Mouse (Mus musculus): ENCODE results near the gene Gm12185. TPM values are rescaled to one million over a fixed set of nuclear protein-coding genes. Genes with fewer than 3 reads are reported as not detected.
A peak's percentile ranks its signal among the peaks of the same experiment; 100 is the strongest.
"Not testable (repeated sequence)": the region's sequence is repeated elsewhere in the genome, so short reads cannot be mapped to it uniquely, and the experiment has no call there.

Gene Gm12185
- 1 to 10 TPM in 3 of 4 experiments, under 1 TPM in 1; 0.79 to 1.2 (median 1.1) TPM for total RNA-seq (2022)

DNA sequence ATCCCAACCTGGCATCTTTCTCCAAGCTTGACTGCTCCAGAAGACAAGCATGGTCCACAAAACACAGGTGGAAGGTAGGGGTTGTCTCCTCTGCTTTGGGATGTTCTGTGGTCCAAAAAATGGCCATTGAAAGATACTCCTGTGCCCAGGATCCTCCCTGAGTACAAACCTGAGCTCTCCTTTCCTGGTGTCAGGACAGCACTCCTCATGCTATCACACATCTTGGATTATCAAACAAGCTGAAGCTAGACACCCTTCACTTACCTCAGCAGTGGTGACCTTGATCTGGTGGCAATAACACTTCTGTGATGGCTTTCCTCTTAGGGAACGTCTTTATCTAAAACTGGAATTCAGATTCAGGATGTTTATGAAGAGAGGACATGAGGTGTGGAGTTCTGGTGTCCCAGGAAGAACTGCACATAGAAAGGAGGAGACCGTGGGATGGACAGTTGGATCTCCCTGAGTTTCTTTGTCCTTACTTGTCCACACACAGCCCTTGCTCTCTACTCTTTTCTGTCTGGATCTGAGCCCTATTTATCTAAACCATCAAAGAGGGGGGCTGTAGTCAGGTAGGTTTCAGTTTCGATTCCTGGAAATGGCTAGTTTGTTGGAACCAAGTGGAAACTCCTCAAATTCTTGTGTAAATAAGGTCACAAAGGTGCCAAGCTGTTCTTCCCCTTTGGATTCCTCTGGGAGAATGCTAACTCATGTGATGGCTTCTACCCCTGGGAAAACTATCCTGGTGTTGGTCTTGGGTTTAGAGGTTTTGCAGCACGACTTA is at the start of gene Gm12185:
TSS of gene Gm12185 (minus strand) at position 487 of the 781 bp plus-strand sequence.
- peak; percentile 45 for DNase-seq (ENCODE audit: low spot score)

DNA sequence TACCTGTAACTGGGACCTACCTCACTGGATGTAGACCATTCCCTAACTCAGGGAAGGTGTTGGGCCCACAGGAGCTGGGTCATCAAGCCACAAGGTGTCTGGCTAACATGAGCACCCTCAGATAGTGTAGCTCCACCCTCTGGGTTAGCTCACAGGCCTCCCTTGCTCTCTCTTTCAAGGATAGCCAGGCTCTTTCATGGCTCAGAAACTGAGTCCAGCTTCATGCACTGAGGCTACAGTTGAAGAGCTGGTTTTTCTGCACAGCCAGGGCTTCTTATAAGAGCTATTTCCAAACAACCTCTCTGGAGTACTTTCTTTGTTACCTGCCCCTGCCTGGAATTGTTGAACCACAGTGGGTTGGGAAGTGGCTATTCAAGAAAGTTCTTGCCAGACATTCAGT is 20.0 kb upstream of the Gm12185 start:
- not testable (repeated sequence) for DNase-seq (ENCODE audit: low spot score)

DNA sequence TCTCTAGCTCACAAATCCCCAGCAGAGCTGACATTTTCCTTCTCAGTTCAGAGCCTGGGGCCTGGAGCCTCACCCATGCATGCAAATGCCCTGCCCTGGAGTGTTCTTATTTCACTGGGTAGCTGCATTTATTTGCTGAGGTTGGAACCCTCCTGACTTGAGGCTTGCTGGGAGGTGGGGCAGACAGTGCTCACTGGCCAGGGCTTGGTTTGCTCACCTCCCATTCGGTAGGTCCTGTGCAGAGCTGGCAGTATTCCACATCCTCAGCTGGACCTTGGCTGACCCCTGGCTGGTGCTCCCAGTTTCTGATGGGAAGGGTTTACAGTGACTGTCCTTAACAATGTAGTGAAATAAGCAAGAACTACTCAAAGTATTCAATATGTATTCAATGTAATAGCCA is 14.8 kb upstream of the Gm12185 start:
- DNase-seq (ENCODE audit: low spot score): not testable (repeated sequence)

DNA sequence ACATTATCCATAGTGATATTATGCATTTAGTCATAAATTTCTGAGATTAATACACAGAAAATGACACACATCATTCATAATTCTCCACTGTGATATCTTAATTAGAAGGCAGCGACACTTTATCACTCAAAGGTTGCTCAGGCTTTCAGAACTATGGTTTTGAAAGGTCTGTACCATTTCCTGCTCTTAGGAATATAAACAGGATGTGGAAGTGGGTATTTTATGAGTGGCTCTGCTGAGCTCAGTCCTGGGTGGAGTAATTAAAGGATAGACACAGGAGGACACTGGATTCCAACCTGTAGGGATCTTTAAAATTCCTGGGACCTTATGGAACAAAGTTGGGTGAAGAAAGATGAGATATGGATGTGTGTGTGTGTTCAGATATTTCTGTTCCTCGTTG is 14.3 kb upstream of the Gm12185 start:
- DNase-seq (ENCODE audit: low spot score): not testable (repeated sequence)

DNA sequence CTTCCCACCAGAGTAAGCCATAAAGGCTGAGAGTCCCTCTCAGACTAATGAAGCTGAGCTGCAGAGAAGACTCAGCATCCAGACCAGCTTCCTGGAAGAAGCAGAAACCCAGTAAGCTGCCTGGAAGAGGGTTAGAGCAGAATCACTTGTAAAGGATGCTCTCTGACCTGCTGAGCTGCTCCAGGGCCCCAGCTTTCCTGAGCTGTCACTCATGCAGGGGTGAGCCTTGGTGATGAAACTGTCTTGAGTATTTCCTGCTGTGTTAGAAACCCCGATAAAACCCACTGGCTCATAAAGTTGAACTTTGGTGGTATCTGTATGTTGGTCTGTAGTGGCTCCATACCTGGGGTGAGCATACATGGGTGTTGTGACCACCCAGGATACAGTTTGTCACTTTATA is 8.4 kb upstream of the Gm12185 start:
- DNase-seq (ENCODE audit: low spot score): not testable (repeated sequence)

DNA sequence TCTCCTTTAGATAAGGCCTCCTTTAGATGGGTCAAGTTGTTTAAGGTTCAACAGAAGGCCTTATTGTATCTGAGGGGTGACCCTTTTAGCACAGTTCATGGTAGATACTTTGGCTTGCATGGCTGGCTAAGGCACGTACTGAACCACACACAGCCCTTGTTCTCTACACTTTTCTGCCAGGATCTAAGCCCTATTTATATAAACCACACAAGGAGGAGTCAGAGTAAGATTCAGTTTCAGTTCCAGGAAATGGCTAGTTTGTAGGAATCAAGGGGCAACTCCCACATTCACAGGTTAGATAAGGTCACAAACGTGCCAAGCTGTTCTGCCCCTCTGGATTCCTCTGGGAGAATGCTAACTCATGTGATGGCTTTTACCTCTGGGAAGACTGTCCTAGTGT is 2.0 kb upstream of the Gm12185 start, which contains the start of gene Tgtp1:
TSS of gene Tgtp1 (minus strand) at position 155 of the 400 bp plus-strand sequence.
- not testable (repeated sequence) for DNase-seq (ENCODE audit: low spot score)

DNA sequence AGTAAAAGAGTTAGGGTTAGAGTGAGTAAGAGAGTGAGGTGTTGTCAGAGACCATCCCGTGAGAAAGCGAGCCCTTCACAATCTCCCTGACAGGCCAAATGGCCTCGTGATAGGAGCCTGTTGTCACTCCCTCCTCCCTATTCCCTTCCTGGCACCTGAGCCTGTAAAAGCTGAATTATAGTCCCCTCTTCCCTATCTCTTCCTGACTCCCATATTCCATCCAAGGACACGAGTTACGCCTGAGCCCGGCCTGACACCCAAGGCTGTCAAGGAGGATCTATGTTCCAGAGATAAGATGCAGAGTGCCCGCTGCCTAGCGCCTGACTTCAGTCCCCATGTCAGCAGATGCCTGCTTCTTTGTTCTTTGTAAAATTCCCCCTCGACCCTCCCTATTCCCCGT is 1.3 kb upstream of the Gm12185 start:
- DNase-seq (ENCODE audit: low spot score): not testable (repeated sequence)

DNA sequence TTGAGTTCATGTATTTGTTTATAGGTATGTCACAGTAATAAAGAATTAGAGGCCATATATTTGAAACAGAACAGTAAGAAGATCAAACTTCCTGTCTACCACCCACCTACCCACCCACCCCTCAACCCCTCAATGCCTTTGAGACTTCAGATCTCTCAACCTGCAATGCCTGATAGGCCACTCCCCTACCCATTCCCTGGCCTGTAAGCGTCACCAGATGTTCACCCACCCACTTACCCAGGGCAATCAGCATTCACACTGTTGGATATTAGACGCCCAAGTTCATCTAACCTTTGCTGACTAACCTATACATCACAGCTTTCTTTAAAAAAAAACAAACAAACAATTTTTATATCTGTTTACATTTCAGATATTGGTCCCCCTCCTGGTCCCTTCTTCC is 2.0 kb downstream of the Gm12185 start:
- DNase-seq (ENCODE audit: low spot score): not testable (repeated sequence)

DNA sequence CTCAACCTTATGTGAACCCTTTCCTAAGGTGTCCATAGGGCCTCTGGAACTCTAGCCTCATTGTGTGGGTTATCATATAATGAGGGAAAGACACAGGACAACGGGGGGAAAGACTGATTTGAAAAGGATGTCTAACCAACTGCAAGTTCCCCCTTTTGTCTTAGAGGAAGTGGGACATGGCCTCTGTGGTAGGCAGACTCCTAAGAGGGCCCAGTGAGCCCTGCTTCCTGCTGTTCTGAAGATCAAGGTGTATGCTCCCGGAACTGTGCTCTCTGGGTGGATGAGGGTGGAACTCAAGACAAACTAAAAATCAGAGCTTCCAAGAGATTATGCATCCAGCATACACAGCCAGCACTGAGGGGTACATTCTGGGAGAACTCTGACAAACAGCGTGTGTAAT is 3.8 kb downstream of the Gm12185 start:
- DNase-seq (ENCODE audit: low spot score): not testable (repeated sequence)

DNA sequence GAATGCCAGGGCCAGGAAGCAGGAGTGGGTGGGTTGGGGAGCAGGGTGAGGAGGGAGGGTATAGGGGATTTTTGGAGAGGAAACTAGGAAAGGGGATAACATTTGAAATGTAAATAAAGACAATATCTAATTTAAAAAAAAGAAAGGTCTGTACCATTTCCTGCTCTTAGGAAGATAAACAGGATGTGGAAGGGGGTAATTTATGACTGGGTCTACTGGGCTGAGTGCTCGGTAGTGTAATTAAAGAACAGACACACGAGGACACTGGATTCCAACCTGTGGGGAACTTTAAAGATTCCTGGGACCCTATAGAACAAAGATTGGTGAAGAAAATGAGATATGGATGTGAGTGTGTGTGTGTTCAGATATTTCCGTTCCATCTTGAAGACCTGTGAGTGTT is 9.2 kb downstream of the Gm12185 start:
- not testable (repeated sequence) for DNase-seq (ENCODE audit: low spot score)

DNA sequence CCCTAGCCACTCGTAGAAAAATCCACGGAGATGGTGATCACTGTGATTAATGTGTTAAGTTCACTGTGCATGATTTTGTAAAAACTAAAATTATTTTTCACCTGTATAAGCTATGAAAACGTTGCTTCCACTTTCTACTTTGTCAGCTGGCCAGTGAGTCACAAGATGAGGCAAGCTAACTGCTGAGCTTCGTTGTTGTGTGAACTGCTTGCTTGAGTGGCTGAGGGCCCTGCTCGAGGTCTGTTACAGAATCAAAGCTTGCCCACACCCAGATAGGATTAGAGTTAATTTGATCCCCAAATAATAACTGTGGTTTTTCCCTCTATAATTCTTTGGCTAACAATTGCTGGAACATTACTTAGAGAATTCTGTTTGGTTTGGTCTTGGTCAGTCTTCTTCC is 12.0 kb downstream of the Gm12185 start:
- not testable (repeated sequence) for DNase-seq (ENCODE audit: low spot score)

DNA sequence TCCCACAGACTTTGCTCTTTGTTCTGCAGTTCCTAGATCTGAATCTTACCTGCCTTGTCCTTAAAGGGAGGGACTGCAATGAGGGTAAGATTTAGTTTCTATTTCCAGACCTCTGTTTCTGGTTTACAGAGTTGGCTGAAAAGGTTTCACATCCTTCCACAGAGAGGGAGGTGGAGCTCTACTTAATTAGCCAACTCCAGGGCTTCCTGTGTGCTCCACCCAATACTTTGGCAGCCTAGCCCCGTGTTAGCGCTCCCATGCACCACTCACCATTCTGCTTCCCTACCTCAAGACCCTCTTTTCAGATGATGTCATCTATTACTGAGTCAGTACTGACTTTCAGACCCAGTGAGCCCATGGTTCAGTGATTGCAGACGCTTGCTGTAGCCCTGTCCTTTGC is 12.8 kb downstream of the Gm12185 start, which contains the start of gene 9930111J21Rik1:
TSS of gene 9930111J21Rik1 (minus strand) at position 148 of the 400 bp plus-strand sequence.
- not testable (repeated sequence) for DNase-seq (ENCODE audit: low spot score)

DNA sequence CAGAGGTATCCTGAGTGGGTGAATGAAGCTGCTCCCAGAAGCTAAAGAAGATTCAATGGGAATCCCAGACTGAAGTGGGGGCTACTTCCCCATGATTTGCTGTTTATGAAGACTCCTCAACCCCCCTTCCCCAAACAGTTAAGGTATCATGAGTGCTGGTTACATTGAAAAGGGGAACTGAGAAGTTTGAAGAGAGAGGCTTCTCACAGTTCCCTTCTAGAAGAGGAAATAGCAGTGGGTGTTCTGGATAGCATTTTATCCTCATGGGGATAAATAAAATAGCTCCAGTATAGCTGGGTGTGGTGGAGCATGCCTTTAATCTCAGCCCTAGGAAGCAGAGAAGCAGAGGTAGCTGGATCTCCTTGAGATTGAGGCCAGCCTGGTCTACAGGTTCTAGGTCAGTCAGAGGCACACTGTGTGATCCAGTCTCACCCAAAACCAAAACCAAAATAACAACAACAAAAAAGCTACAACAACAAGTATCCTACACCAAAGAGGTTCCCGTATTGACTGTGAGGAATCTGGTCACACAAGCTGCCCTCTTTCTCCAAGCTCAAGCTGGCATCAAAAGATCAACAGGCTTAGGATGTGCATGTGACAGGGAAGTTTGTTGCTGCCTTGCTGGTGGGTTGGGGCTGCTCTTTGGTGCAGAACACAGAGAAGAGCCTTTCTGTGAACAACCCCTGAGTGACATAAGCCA is 13.6 kb downstream of the Gm12185 start, which contains the start of gene Olfr56:
TSS of gene Olfr56 (plus strand) at position 650 of the 700 bp plus-strand sequence.
- DNase-seq (ENCODE audit: low spot score): not testable (repeated sequence)

DNA sequence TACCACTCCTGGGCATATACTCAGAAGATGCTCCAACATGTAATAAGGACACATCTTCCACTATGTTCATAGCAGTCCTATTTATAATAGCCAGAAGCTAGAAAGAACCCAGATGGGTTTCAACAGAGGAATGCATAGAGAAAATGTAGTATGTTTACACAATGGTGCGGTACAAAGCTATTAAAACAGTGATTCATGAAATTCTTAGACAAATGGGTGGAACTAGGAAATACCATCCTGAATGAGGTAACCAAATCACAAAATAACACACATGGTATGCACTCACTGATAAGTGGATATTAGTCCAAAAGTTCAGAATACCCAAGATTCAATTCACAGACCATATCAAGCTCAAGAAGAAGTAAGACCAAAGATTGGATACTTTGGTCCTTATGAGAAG is 17.3 kb downstream of the Gm12185 start:
- DNase-seq (ENCODE audit: low spot score): not testable (repeated sequence)

DNA sequence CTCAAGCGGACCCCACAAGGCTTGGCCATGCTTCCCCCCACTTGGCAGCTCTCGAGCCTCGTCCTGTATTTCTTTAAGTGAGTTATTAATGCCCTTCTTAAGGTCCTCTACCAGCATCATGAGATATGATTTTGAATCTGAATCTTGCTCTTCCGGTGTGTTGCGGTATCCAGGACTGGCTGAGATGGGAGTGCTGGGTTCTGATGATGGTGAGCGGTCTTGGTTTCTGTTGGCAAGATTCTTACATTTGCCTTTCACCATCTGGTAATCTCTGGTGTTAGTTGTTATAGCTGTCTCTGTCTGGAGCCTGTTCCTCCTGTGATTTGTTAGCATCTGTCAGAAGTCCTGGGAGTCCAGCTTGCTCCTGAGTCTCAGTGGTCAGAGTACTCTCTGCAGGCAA is 45.9 kb downstream of the Gm12185 start, which contains the start of gene Psme2b:
TSS of gene Psme2b (minus strand) at position 101 of the 400 bp plus-strand sequence.
- DNase-seq (ENCODE audit: low spot score): not testable (repeated sequence)

DNA sequence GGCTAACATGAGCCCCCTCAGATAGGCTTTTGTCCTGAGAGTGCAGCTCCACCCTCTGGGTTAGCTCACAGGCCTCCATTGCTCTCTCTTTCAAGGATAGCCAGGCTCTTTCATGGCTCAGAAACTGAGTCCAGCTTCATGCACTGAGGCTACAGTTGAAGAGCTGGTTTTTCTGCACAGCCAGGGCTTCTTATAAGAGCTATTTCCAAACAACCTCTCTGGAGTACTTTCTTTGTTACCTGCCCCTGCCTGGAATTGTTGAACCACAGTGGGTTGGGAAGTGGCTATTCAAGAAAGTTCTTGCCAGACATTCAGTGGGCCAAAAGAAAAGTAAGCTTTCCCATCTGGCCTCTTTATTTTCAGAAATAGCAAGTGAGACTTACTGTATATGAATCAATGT is 52.7 kb downstream of the Gm12185 start:
- DNase-seq (ENCODE audit: low spot score): not testable (repeated sequence)

DNA sequence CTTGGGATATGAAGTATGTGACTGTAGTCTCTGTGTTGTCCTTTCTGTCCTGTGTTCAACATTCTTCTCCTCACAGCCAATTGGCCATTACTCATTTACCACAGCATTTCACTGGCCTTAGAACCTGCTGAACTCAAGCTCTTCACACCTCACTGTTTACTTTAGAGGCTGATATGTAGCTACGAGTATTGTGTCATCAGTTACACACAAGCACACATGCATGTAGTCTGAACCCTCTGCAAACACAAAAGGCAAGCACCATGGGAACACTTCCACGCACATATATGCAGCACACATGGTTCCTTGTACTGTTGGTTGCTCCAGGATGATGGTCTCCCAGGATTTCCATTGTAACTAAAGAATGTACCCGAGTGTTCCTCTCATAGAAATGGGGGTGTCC is 56.7 kb downstream of the Gm12185 start:
- not testable (repeated sequence) for DNase-seq (ENCODE audit: low spot score)

DNA sequence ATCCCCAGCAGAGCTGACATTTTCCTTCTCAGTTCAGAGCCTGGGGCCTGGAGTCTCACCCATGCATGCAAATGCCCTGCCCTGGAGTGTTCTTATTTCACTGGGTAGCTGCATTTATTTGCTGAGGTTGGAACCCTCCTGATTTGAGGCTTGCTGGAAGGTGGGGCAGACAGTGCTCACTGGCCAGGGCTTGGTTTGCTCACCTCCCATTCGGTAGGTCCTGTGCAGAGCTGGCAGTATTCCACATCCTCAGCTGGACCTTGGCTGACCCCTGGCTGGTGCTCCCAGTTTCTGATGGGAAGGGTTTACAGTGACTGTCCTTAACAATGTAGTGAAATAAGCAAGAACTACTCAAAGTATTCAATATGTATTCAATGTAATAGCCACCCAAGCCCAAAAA is 58.1 kb downstream of the Gm12185 start:
- not testable (repeated sequence) for DNase-seq (ENCODE audit: low spot score)

DNA sequence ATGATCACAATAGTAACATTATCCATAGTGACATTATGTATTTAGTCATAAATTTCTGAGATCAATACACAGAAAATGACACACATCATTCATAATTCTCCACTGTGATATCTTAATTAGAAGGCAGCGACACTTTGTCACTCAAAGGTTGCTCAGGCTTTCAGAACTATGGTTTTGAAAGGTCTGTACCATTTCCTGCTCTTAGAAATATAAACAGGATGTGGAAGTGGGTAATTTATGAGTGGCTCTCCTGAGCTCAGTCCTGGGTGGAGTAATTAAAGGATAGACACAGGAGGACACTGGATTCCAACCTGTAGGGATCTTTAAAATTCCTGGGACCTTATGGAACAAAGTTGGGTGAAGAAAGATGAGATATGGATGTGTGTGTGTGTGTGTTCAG is 58.6 kb downstream of the Gm12185 start:
- DNase-seq (ENCODE audit: low spot score): not testable (repeated sequence)

DNA sequence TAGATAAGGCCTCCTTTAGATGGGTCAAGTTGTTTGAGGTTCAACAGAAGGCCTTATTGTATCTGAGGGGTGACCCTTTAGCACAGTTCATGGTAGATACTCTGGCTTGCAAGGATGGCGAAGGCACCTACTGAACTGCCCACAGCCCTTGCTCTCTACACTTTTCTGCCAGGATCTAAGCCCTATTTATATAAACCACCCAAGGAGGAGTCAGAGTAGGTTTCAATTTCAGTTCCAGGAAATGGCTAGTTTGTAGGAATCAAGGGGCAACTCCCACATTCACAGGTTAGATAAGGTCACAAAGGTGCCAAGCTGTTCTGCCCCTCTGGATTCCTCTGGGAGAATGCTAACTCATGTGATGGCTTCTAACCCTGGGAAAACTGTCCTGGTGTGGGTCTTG is 64.0 kb downstream of the Gm12185 start:
- DNase-seq (ENCODE audit: low spot score): not testable (repeated sequence)

DNA sequence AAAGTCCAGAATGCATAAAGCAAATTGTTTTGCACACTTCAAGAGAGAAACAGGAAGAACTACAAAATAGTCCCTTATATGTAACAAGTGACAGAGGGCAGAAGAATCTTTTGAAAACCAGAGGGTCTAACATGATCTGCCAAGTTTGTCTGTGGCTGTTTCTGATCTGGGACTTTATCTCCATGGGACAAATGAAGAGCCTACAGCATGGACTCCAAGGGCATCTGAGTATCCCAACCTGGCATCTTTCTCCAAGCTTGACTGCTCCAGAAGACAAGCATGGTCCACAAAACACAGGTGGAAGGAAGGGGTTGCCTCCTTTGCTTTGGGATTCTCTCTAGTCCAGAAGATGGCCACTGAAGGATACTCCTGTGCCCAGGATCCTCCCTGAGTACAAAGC is 65.6 kb downstream of the Gm12185 start:
- not testable (repeated sequence) for DNase-seq (ENCODE audit: low spot score)

DNA sequence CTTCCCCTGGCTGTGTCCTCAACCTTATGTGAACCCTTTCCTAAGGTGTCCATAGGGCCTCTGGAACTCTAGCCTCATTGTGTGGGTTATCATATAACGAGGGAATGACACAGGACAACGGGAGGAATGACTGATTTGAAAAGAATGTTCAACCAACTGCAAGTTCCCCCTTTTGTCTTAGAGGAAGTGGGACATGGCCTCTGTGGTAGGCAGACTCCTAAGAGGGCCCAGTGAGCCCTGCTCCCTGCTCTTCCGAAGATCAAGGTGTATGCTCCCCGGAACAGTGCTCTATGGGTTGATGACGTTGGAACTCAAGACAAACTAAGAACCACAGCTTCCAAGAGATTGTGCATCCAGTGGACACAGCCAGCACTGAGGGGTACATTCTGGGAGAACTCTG is 68.2 kb downstream of the Gm12185 start:
- not testable (repeated sequence) for DNase-seq (ENCODE audit: low spot score)
